Mouse (Mus musculus) MEL (cell line): ENCODE results near the gene Cyp4x1. TPM values are rescaled to one million over a fixed set of nuclear protein-coding genes. Genes with fewer than 3 reads are reported as not detected.

ENCODE experiments used
- DNase-seq: peaks from one replicate; pipeline ENCODE4 v3.0.0; 2011; ENCODE audit warnings: low read depth, low spot score
- H3K27ac ChIP-seq: 2 replicates; pipeline ENCODE4 v1.5.1; 2012; ENCODE audit warnings: low read depth, mild to moderate bottlenecking, control low read depth, low read length, moderate library complexity; ENCODE audit not compliant: control insufficient read depth
- H3K27me3 ChIP-seq, 2 experiments: fragments of 150-350 bp in 1 of 2; sonication (generic) in 1 of 2; 2 replicates each; pipeline ENCODE4 v1.6.1; 2012; ENCODE audit warnings: low read length in 2 of 2, mild to moderate bottlenecking in 2 of 2, improper control_type of control experiment in 1 of 2, moderate library complexity in 1 of 2; ENCODE audit not compliant: insufficient read depth in 2 of 2, control insufficient read depth in 1 of 2
- H3K36me3 ChIP-seq, 2 experiments: 2 replicates each; pipeline ENCODE4 v1.6.1; 2012 to 2014; ENCODE audit warnings: low read length in 2 of 2, improper control_type of control experiment in 1 of 2, inconsistent platforms in 1 of 2, mild to moderate bottlenecking in 1 of 2; ENCODE audit not compliant: insufficient read depth in 2 of 2, control insufficient read depth in 1 of 2
- H3K4me1 ChIP-seq, 2 experiments: fragments of 150-350 bp in 1 of 2; sonication (generic) in 1 of 2; 2 replicates each; pipeline ENCODE4 v1.6.1; 2012; ENCODE audit warnings: low read length in 2 of 2, improper control_type of control experiment in 1 of 2, mild to moderate bottlenecking in 1 of 2; ENCODE audit not compliant: insufficient read depth in 2 of 2, control insufficient read depth in 1 of 2
- H3K4me3 ChIP-seq, 2 experiments: fragments of 150-350 bp in 1 of 2; sonication (generic) in 1 of 2; 2 replicates each; pipeline ENCODE4 v1.5.1; 2012; ENCODE audit warnings: low read depth in 2 of 2, low read length in 2 of 2, mild to moderate bottlenecking in 2 of 2, moderate library complexity in 2 of 2, control low read depth in 1 of 2, improper control_type of control experiment in 1 of 2; ENCODE audit not compliant: control insufficient read depth in 1 of 2, insufficient read depth in 1 of 2
- H3K79me2 ChIP-seq: 2 replicates; pipeline ENCODE4 v1.6.1; 2012; ENCODE audit warnings: mild to moderate bottlenecking, low read length, moderate library complexity; ENCODE audit not compliant: control insufficient read depth, poor library complexity, insufficient read depth
- H3K9ac ChIP-seq: 2 replicates; pipeline ENCODE4 v1.6.1; 2012; ENCODE audit warnings: low read depth, mild to moderate bottlenecking, control low read depth, low read length, moderate library complexity; ENCODE audit not compliant: control insufficient read depth, poor library complexity, severe bottlenecking
- H3K9me3 ChIP-seq: fragments of 150-350 bp; sonication (generic); replicated peaks from 2 replicates; pipeline ENCODE4 v1.6.1; 2012; ENCODE audit warnings: mild to moderate bottlenecking, low read length, improper control_type of control experiment, moderate library complexity; ENCODE audit not compliant: insufficient read depth
- BHLHE40 ChIP-seq: IDR thresholded peaks from 2 replicates; pipeline ENCODE4 v1.6.1; 2012; ENCODE audit warnings: low read depth, mild to moderate bottlenecking, inconsistent platforms, low read length, improper control_type of control experiment, borderline replicate concordance
- CHD1 ChIP-seq: IDR thresholded peaks from 2 replicates; pipeline ENCODE4 v1.6.1; 2012; ENCODE audit warnings: low read depth, mild to moderate bottlenecking, inconsistent platforms, low read length, improper control_type of control experiment
- CHD2 ChIP-seq: IDR thresholded peaks from 2 replicates; pipeline ENCODE4 v1.6.1; 2011; ENCODE audit warnings: low read length, improper control_type of control experiment
- ELF1 ChIP-seq: IDR thresholded peaks from 2 replicates; pipeline ENCODE4 v1.6.1; 2014; ENCODE audit warnings: low read depth, mild to moderate bottlenecking, inconsistent platforms, low read length, improper control_type of control experiment, moderate library complexity
- EP300 ChIP-seq, 2 experiments: IDR thresholded peaks; 2 replicates each; pipeline ENCODE4 v1.6.1; 2011; ENCODE audit warnings: improper control_type of control experiment in 2 of 2, low read length in 2 of 2, low read depth in 1 of 2, mild to moderate bottlenecking in 1 of 2
- ETS1 ChIP-seq: IDR thresholded peaks from 2 replicates; pipeline ENCODE4 v1.6.1; 2012; ENCODE audit warnings: low read depth, mild to moderate bottlenecking, inconsistent platforms, low read length, improper control_type of control experiment, moderate library complexity
- GABPA ChIP-seq: IDR thresholded peaks from 2 replicates; pipeline ENCODE4 v1.6.1; 2012; ENCODE audit warnings: low read depth, mild to moderate bottlenecking, inconsistent platforms, low read length, improper control_type of control experiment, moderate library complexity
- GATA1 ChIP-seq: IDR thresholded peaks from 2 replicates; pipeline ENCODE4 v1.6.1; 2011; ENCODE audit warnings: low read depth, low read length, improper control_type of control experiment
- HCFC1 ChIP-seq: IDR thresholded peaks from 2 replicates; pipeline ENCODE4 v1.6.1; 2012; ENCODE audit warnings: low read depth, mild to moderate bottlenecking, inconsistent platforms, low read length, improper control_type of control experiment, moderate library complexity
- JUND ChIP-seq: IDR thresholded peaks from 2 replicates; pipeline ENCODE4 v1.6.1; 2011; ENCODE audit warnings: low read depth, mild to moderate bottlenecking, improper control_type of control experiment, low read length
- KAT2A ChIP-seq: conservative IDR thresholded peaks from 2 replicates; pipeline ENCODE4 v1.6.1; 2012; ENCODE audit warnings: low read depth, low read length, improper control_type of control experiment, inconsistent platforms
- MAFK ChIP-seq: IDR thresholded peaks from 2 replicates; pipeline ENCODE4 v1.6.1; 2011; ENCODE audit warnings: low read depth, mild to moderate bottlenecking, low read length, improper control_type of control experiment, borderline replicate concordance
- MAZ ChIP-seq: IDR thresholded peaks from 2 replicates; pipeline ENCODE4 v1.6.1; 2012; ENCODE audit warnings: low read depth, mild to moderate bottlenecking, inconsistent platforms, low read length, improper control_type of control experiment
- MEF2A ChIP-seq: IDR thresholded peaks from 2 replicates; pipeline ENCODE4 v1.6.1; 2014; ENCODE audit warnings: low read depth, mild to moderate bottlenecking, inconsistent platforms, low read length, improper control_type of control experiment; ENCODE audit not compliant: poor library complexity, insufficient replicate concordance, severe bottlenecking; ENCODE audit errors: extremely low read depth
- MXI1 ChIP-seq: IDR thresholded peaks from 2 replicates; pipeline ENCODE4 v1.6.1; 2011; ENCODE audit warnings: mild to moderate bottlenecking, low read depth, low read length, improper control_type of control experiment
- NELFE ChIP-seq: IDR thresholded peaks from 2 replicates; pipeline ENCODE4 v1.6.1; 2011; ENCODE audit warnings: low read depth, low read length, improper control_type of control experiment
- NRF1 ChIP-seq: IDR thresholded peaks from 2 replicates; pipeline ENCODE4 v1.6.1; 2014; ENCODE audit warnings: low read depth, mild to moderate bottlenecking, inconsistent platforms, low read length, improper control_type of control experiment, moderate library complexity; ENCODE audit not compliant: poor library complexity, insufficient read depth, severe bottlenecking
- POLR2A ChIP-seq, 2 experiments: IDR thresholded peaks; 2 replicates each; pipeline ENCODE4 v1.6.1; 2011 to 2012; ENCODE audit warnings: low read length in 2 of 2, mild to moderate bottlenecking in 2 of 2, control low read depth in 1 of 2, improper control_type of control experiment in 1 of 2, low read depth in 1 of 2, moderate library complexity in 1 of 2; ENCODE audit not compliant: control insufficient read depth in 1 of 2, insufficient read depth in 1 of 2, poor library complexity in 1 of 2
- POLR2AphosphoS5 ChIP-seq: IDR thresholded peaks from 2 replicates; pipeline ENCODE4 v1.6.1; 2012; ENCODE audit warnings: low read depth, borderline replicate concordance, mild to moderate bottlenecking, inconsistent platforms, low read length, moderate library complexity, mixed read lengths
- RAD21 ChIP-seq: IDR thresholded peaks from 2 replicates; pipeline ENCODE4 v1.6.1; 2011; ENCODE audit warnings: mild to moderate bottlenecking, low read depth, low read length, improper control_type of control experiment
- RCOR1 ChIP-seq: IDR thresholded peaks from 2 replicates; pipeline ENCODE4 v1.6.1; 2012; ENCODE audit warnings: low read depth, mild to moderate bottlenecking, inconsistent platforms, low read length, improper control_type of control experiment
- SIN3A ChIP-seq: IDR thresholded peaks from 2 replicates; pipeline ENCODE4 v1.6.1; 2012; ENCODE audit warnings: low read length, improper control_type of control experiment, inconsistent platforms
- SMC3 ChIP-seq: IDR thresholded peaks from 2 replicates; pipeline ENCODE4 v1.6.1; 2011; ENCODE audit warnings: low read depth, low read length, improper control_type of control experiment
- TAL1 ChIP-seq: IDR thresholded peaks from 2 replicates; pipeline ENCODE4 v1.6.1; 2012; ENCODE audit warnings: mild to moderate bottlenecking, inconsistent platforms, low read length, moderate library complexity, mixed read lengths
- TBP ChIP-seq: IDR thresholded peaks from 2 replicates; pipeline ENCODE4 v1.8.0; 2011; ENCODE audit warnings: low read depth, low read length, improper control_type of control experiment
- TCF12 ChIP-seq: IDR thresholded peaks from 2 replicates; pipeline ENCODE4 v1.6.1; 2014; ENCODE audit warnings: low read depth, mild to moderate bottlenecking, inconsistent platforms, low read length, improper control_type of control experiment, moderate library complexity
- UBTF ChIP-seq: IDR thresholded peaks from 2 replicates; pipeline ENCODE4 v1.6.1; 2012; ENCODE audit warnings: low read depth, mild to moderate bottlenecking, inconsistent platforms, low read length, improper control_type of control experiment, moderate library complexity, borderline replicate concordance; ENCODE audit not compliant: insufficient read depth
- USF1 ChIP-seq: IDR thresholded peaks from 2 replicates; pipeline ENCODE4 v1.6.1; 2014; ENCODE audit warnings: low read depth, mild to moderate bottlenecking, inconsistent platforms, low read length, improper control_type of control experiment, moderate library complexity
- ZC3H11A ChIP-seq: IDR thresholded peaks from 2 replicates; pipeline ENCODE4 v1.6.1; 2012; ENCODE audit warnings: low read depth, mild to moderate bottlenecking, inconsistent platforms, low read length, improper control_type of control experiment
- ZKSCAN1 ChIP-seq: IDR thresholded peaks from 2 replicates; pipeline ENCODE4 v1.6.1; 2012; ENCODE audit warnings: low read depth, mild to moderate bottlenecking, inconsistent platforms, low read length, improper control_type of control experiment, moderate library complexity
- ZMIZ1 ChIP-seq: IDR thresholded peaks from 2 replicates; pipeline ENCODE4 v1.6.1; 2012; ENCODE audit warnings: low read depth, mild to moderate bottlenecking, inconsistent platforms, low read length, improper control_type of control experiment, moderate library complexity
- ZNF384 ChIP-seq: IDR thresholded peaks from 2 replicates; pipeline ENCODE4 v1.6.1; 2012; ENCODE audit warnings: low read depth, mild to moderate bottlenecking, inconsistent platforms, low read length, improper control_type of control experiment
- polyA plus RNA-seq, 2 experiments: library from polyadenylated mRNA; stranded (reverse) in 1 of 2; unstranded in 1 of 2; fragments of >175 nt in 1 of 2; fragments of >200 nt in 1 of 2; gene quantifications; 2 replicates each; pipeline versions ENCODE4 v1.2.1 to v1.2.4; 2012; ENCODE audit warnings: low replicate concordance in 2 of 2, low read depth in 1 of 2; ENCODE audit not compliant: insufficient read length in 2 of 2, insufficient read depth in 1 of 2, missing spikeins in 1 of 2
- total RNA-seq: library from RNA; depleted of rRNA; stranded (reverse); fragments of 300-350 nt; gene quantifications from 2 replicates; pipeline ENCODE4 v1.2.3, GENCODE M21; 2012

Cyp4x1 gene
- total and polyA plus RNA-seq, 3 experiments, result 0.04 to 0.47 TPM; not detected in 1

- Histone ChIP-seq H3K27ac (peak overlapping the region; percentile 81), H3K4me1 (peaks cover 20 to 25% of the 10 kb centered on the region in 2 experiments), H3K27me3 (no peaks in the 10 kb centered on the region)
Observed at GRCm38 (mm10) chr4:115075204-115075915, 58.7 kb downstream of the Cyp4x1 start.

DNA sequence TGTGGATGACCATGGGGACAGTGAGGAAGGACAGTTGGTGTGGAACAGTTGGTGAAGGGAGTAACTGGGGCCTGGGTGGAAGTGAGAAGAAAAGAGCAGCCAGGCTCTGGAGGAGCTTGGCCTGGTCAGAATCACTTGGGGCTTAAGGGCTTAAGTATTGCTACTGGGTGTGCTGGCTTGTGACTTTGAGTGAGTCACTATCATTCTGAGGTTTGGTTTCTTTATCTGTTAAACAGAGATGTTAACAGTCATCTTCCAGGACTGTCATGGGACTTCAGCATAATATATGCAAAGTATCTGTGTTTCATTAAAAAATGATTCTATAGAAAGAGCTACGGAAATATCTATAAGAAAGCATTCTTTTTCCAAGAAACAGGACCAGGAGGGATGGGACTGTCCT lies 59.3 kb downstream of the Cyp4x1 start:
- H3K27me3 ChIP-seq, result no peaks in the 10 kb centered on the region
- peak; percentile 46 for DNase-seq
- H3K27ac ChIP-seq, result peak overlapping the region; percentile 81
- H3K9me3 ChIP-seq, result no peaks in the 10 kb centered on the region
- H3K4me1 ChIP-seq, result peaks cover 20 to 25% of the 10 kb centered on the region in 2 experiments
- H3K36me3 ChIP-seq, result peaks cover 0 to 19% of the 10 kb centered on the region in 2 experiments; a peak in 2 of 4 replicates
- peak overlapping the region in 1 of 2 experiments; percentile 8; a peak in 1 of 4 replicates for H3K4me3 ChIP-seq
- no peaks in the 10 kb centered on the region for H3K79me2 ChIP-seq
- H3K9ac ChIP-seq, result peak overlapping the region; percentile 52
- peak; percentile 53 to 67 for TF ChIP-seq EP300 (IDR thresholded peaks at IDR 0.05; ENCODE audit: low read depth in 1 of 2, low read length in 2 of 2)
- TF ChIP-seq CHD2, result no peak
- no peak for TF ChIP-seq POLR2AphosphoS5
- no peak for TF ChIP-seq ZKSCAN1
- TF ChIP-seq GABPA, result no peak
- TF ChIP-seq GATA1, result peak; percentile 68
- no peak for TF ChIP-seq TBP
- no peak for TF ChIP-seq POLR2A (IDR thresholded peaks at IDR 0.05; ENCODE audit: control insufficient read depth in 1 of 2, insufficient read depth in 1 of 2, low read depth in 1 of 2, low read length in 2 of 2, poor library complexity in 1 of 2)
- 0 out of 2 replicates have a peak, but pooled peaks have one; percentile 3 for TF ChIP-seq ZC3H11A
- no peak for TF ChIP-seq MAFK
- TF ChIP-seq SMC3, result no peak
- TF ChIP-seq HCFC1, result 0 out of 2 replicates have a peak, but pooled peaks have one; percentile 22
- TF ChIP-seq ETS1, result 0 out of 2 replicates have a peak, but pooled peaks have one; percentile 29
- TF ChIP-seq NRF1, result no peak
- TF ChIP-seq ZNF384, result no peak
- 0 out of 2 replicates have a peak, but pooled peaks have one; percentile 34 for TF ChIP-seq JUND
- TF ChIP-seq MAZ, result no peak; the same call in 1 of the 2 replicates
- TF ChIP-seq RCOR1, result 0 out of 2 replicates have a peak, but pooled peaks have one; percentile 55
- TF ChIP-seq USF1, result no peak
- TF ChIP-seq KAT2A, result 0 out of 2 replicates have a peak, but pooled peaks have one; percentile 22
- TF ChIP-seq BHLHE40, result peak; percentile 28; the same call in 1 of the 2 replicates
- TF ChIP-seq MXI1, result no peak

More at GRCm38 (mm10) chr4:115075204-115075915, 58.7 kb downstream of the Cyp4x1 start:
- Histone ChIP-seq H3K36me3 (peaks cover 0 to 19% of the 10 kb centered on the region in 2 experiments; a peak in 2 of 4 replicates), H3K9ac (peak overlapping the region; percentile 52), H3K9me3 (no peaks in the 10 kb centered on the region), H3K4me3 (peak overlapping the region; percentile 8 to 15; a peak in 2 of 4 replicates), H3K79me2 (no peaks in the 10 kb centered on the region)
- peak; percentile 78 for DNase-seq
- TF ChIP-seq RCOR1, result no peak; the same call in 1 of the 2 replicates
- TF ChIP-seq NELFE, result peak; percentile 33; the same call in 1 of the 2 replicates
- TF ChIP-seq TAL1, result 0 out of 2 replicates have a peak, but pooled peaks have one; percentile 44
- peak; percentile 44 for TF ChIP-seq SIN3A
- TF ChIP-seq ELF1, result no peak
- TF ChIP-seq HCFC1, result peak; percentile 33; the same call in 1 of the 2 replicates
- peak; percentile 52; the same call in 1 of the 2 replicates for TF ChIP-seq GATA1
- peak; percentile 66 to 68 for TF ChIP-seq EP300 (IDR thresholded peaks at IDR 0.05; ENCODE audit: low read depth in 1 of 2, low read length in 2 of 2)
- peak; percentile 53 for TF ChIP-seq TCF12
- peak; percentile 91; the same call in 1 of the 2 replicates for TF ChIP-seq MAZ
- TF ChIP-seq SMC3, result no peak
- no peak for TF ChIP-seq MEF2A
- no peak for TF ChIP-seq UBTF
- no peak for TF ChIP-seq CHD1
- TF ChIP-seq RAD21, result no peak
- no peak for TF ChIP-seq GABPA
- TF ChIP-seq ETS1, result 0 out of 2 replicates have a peak, but pooled peaks have one; percentile 3
- TF ChIP-seq USF1, result no peak
- TF ChIP-seq MAFK, result no peak
- TF ChIP-seq ZMIZ1, result no peak
